Mouse (Mus musculus): Measurements from ENCODE around the gene Ache. TPM values are rescaled to one million over a fixed set of nuclear protein-coding genes. Genes with fewer than 3 reads are reported as not detected.

Gene Ache
- total and polyA plus RNA-seq, 3 experiments = 7.0 to 16.8 TPM; not detected in 1

GRCm38 (mm10) chr5:137289591-137290365, 2.5 kb downstream of the Ache start (continued):
- no peak for TF ChIP-seq CTCF (IDR thresholded peaks at IDR 0.05 in 2 of 3, conservative IDR thresholded peaks at IDR 0.05 in 1 of 3; ENCODE audit: control insufficient read depth in 1 of 3, insufficient read depth in 1 of 3, low read depth in 2 of 3, low read length in 3 of 3, poor library complexity in 1 of 3, severe bottlenecking in 1 of 3)

- Histone ChIP-seq H3K9ac (ENCODE audit: control insufficient read depth, low read depth, low read length, poor library complexity, severe bottlenecking) (peak overlapping the region; percentile 69), H3K4me1 (ENCODE audit: control insufficient read depth in 1 of 2, insufficient read depth in 2 of 2, low read length in 2 of 2) (peaks cover 4 to 31% of the 10 kb centered on the region in 2 experiments), H3K4me3 (ENCODE audit: control insufficient read depth in 1 of 2, insufficient read depth in 1 of 2, low read depth in 2 of 2, low read length in 2 of 2) (peak overlapping the region; percentile 36 to 54), H3K36me3 (ENCODE audit: control insufficient read depth in 1 of 2, insufficient read depth in 2 of 2, low read length in 2 of 2) (peaks cover 6 to 27% of the 10 kb centered on the region in 2 experiments; a peak in 3 of 4 replicates), H3K27ac (ENCODE audit: control insufficient read depth, low read depth, low read length) (peak overlapping the region; percentile 92), H3K9me3 (replicated peaks; ENCODE audit: insufficient read depth, low read length) (no peaks in the 10 kb centered on the region), H3K27me3 (ENCODE audit: control insufficient read depth in 1 of 2, insufficient read depth in 2 of 2, low read length in 2 of 2) (no peaks in the 10 kb centered on the region), H3K79me2 (ENCODE audit: control insufficient read depth, insufficient read depth, low read length, poor library complexity) (peaks cover 11% of the 10 kb centered on the region; the same call in 1 of the 2 replicates)
- 0 out of 2 replicates have a peak, but pooled peaks have one; percentile 30 for TF ChIP-seq NRF1 (IDR thresholded peaks at IDR 0.05; ENCODE audit: insufficient read depth, low read depth, low read length, poor library complexity, severe bottlenecking)
- TF ChIP-seq NELFE (IDR thresholded peaks at IDR 0.05; ENCODE audit: low read depth, low read length) = peak; percentile 16; the same call in 1 of the 2 replicates
- peak; percentile 67; the same call in 1 of the 2 replicates for TF ChIP-seq POLR2AphosphoS5 (IDR thresholded peaks at IDR 0.05; ENCODE audit: borderline replicate concordance, low read depth, low read length)
- no peak for TF ChIP-seq MAFK (IDR thresholded peaks at IDR 0.05; ENCODE audit: borderline replicate concordance, low read depth, low read length)
- TF ChIP-seq MXI1 (IDR thresholded peaks at IDR 0.05; ENCODE audit: low read depth, low read length) = no peak
- TF ChIP-seq TBP (IDR thresholded peaks at IDR 0.05; ENCODE audit: low read depth, low read length) = 0 out of 2 replicates have a peak, but pooled peaks have one; percentile 10
- peak in 1 of 2 experiments; percentile 37; a peak in 1 of 4 replicates for TF ChIP-seq POLR2A (IDR thresholded peaks at IDR 0.05; ENCODE audit: control insufficient read depth in 1 of 2, insufficient read depth in 1 of 2, low read depth in 1 of 2, low read length in 2 of 2, poor library complexity in 1 of 2)
- peak; percentile 47 for TF ChIP-seq RAD21 (IDR thresholded peaks at IDR 0.05; ENCODE audit: low read depth, low read length)
- peak; percentile 40; the same call in 1 of the 2 replicates for TF ChIP-seq ZC3H11A (IDR thresholded peaks at IDR 0.05; ENCODE audit: low read depth, low read length)
- TF ChIP-seq SMC3 (IDR thresholded peaks at IDR 0.05; ENCODE audit: low read depth, low read length) = peak; percentile 66
- peak; percentile 64; the same call in 1 of the 2 replicates for TF ChIP-seq MAZ (IDR thresholded peaks at IDR 0.05; ENCODE audit: low read depth, low read length)
- peak; percentile 34 to 75 (median 66); a peak in 5 of 6 replicates for TF ChIP-seq CTCF (IDR thresholded peaks at IDR 0.05 in 2 of 3, conservative IDR thresholded peaks at IDR 0.05 in 1 of 3; ENCODE audit: control insufficient read depth in 1 of 3, insufficient read depth in 1 of 3, low read depth in 2 of 3, low read length in 3 of 3, poor library complexity in 1 of 3, severe bottlenecking in 1 of 3)
- TF ChIP-seq RCOR1 (IDR thresholded peaks at IDR 0.05; ENCODE audit: low read depth, low read length) = no peak
- TF ChIP-seq GABPA (IDR thresholded peaks at IDR 0.05; ENCODE audit: low read depth, low read length) = no peak
- peak; percentile 68 for DNase-seq (ENCODE audit: low read depth, low spot score)
Observed at GRCm38 (mm10) chr5:137290677-137291076, 3.4 kb downstream of the Ache start.

- Histone ChIP-seq H3K4me1 (ENCODE audit: control insufficient read depth in 1 of 2, insufficient read depth in 2 of 2, low read length in 2 of 2) (peaks cover 4 to 27% of the 10 kb centered on the region in 2 experiments), H3K27ac (ENCODE audit: control insufficient read depth, low read depth, low read length) (no peak overlapping the region), H3K27me3 (ENCODE audit: control insufficient read depth in 1 of 2, insufficient read depth in 2 of 2, low read length in 2 of 2) (no peaks in the 10 kb centered on the region), H3K4me3 (ENCODE audit: control insufficient read depth in 1 of 2, insufficient read depth in 1 of 2, low read depth in 2 of 2, low read length in 2 of 2) (no peak overlapping the region), H3K9ac (ENCODE audit: control insufficient read depth, low read depth, low read length, poor library complexity, severe bottlenecking) (no peak overlapping the region), H3K79me2 (ENCODE audit: control insufficient read depth, insufficient read depth, low read length, poor library complexity) (peaks cover 11% of the 10 kb centered on the region; the same call in 1 of the 2 replicates), H3K36me3 (ENCODE audit: control insufficient read depth in 1 of 2, insufficient read depth in 2 of 2, low read length in 2 of 2) (peaks cover 8 to 24% of the 10 kb centered on the region in 2 experiments; a peak in 3 of 4 replicates), H3K9me3 (replicated peaks; ENCODE audit: insufficient read depth, low read length) (no peaks in the 10 kb centered on the region)
- TF ChIP-seq MYB (IDR thresholded peaks at IDR 0.05; ENCODE audit: low read depth, low read length) (no peak), CHD2 (IDR thresholded peaks at IDR 0.05; ENCODE audit: low read length) (no peak), MAFK (IDR thresholded peaks at IDR 0.05; ENCODE audit: borderline replicate concordance, low read depth, low read length) (no peak), MXI1 (IDR thresholded peaks at IDR 0.05; ENCODE audit: low read depth, low read length) (no peak), SMC3 (IDR thresholded peaks at IDR 0.05; ENCODE audit: low read depth, low read length) (no peak), ZNF384 (IDR thresholded peaks at IDR 0.05; ENCODE audit: low read depth, low read length) (no peak), TCF12 (IDR thresholded peaks at IDR 0.05; ENCODE audit: low read depth, low read length) (no peak), EP300 (IDR thresholded peaks at IDR 0.05; ENCODE audit: low read depth in 1 of 2, low read length in 2 of 2) (no peak)
- no peak for DNase-seq (ENCODE audit: low read depth, low spot score)
Observed at GRCm38 (mm10) chr5:137291381-137291926, 4.1 kb downstream of the Ache start.

All from MEL (cell line).